Mouse (Mus musculus) telencephalon, adult 2 months (tissue): ENCODE measurements around the gene Plxnb1.

Experiments
- DNase-seq: peaks from one replicate; pipeline ENCODE4 v3.0.0-alpha.2; 2011; ENCODE audit warnings: low read depth, low spot score

Plxnb1 gene

DNA sequence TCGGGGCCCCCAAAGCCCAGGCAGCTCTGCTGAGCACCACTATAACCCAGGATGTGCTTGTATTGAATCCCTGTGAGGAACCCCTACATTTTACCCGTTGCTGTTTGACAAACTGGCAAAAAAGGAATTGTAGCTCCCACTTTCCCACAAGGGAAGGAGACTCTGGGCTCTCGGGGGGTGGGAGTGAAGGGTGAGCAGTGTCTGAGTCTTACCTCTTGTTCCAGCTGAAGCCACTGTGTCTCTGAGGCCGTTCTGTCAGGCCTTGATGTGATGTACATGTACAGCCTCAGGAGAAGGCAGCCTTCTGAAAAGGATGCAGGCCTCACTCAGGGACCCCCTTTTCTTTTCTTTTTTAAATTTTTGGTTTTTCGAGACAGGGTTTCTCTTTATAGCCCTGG, 34.3 kb upstream of the Plxnb1 start:
- no peak for DNase-seq

- DNase-seq = no peak
Measured at GRCm38 (mm10) chr9:109068095-109068735, 27.0 kb upstream of the Plxnb1 start.

DNA sequence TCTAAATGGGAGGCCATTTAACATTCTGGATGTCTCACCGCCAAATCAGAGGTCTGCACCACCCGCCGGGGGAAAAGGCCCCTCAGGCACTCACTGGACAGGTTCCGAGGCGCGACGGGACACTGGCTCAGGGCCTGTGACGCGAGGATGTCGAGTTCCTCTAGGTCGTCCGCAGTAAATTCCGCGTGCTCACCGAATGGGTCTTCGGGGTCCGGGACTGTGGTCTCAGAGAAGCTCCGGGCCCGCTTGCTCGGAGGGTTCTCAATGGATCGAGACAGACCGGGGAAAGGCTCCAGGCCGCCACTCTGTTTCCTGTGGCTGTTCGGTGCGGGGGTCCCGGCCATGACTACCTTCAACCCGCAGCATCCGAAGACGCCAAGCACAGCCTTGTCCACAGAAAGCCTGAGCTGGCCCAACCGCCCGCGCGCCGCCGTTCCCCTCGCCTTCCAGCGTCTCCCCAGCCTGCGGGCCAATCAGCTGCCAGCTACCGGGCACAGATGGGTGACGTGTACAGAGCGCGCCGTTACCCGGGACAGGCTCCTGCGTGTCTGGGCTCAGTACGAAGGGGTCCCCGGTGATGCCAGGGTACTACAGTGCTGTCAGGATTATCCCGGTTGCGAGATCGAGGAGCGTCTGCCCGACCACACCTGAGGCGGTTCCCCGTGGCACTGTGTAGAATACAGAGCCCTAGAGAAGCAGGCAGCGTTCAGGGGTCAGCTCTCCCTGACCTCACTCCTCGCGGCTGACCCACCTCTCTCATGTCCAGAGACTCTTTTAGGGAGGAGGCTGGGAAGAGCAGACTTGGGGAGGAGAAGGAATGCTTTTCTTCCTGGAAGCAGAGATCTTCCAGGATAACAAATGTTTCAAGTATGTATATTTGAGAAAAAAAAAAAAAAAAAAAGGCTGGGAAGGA, 21.3 kb upstream of the Plxnb1 start, which contains the start of gene Atrip:
TSS of gene Atrip (minus strand) at position 464 of the 913 bp plus-strand sequence.
- DNase-seq = peak; percentile 87

GRCm38 (mm10) chr9:109080516-109080915, 14.7 kb upstream of the Plxnb1 start:
- DNase-seq = no peak

DNA sequence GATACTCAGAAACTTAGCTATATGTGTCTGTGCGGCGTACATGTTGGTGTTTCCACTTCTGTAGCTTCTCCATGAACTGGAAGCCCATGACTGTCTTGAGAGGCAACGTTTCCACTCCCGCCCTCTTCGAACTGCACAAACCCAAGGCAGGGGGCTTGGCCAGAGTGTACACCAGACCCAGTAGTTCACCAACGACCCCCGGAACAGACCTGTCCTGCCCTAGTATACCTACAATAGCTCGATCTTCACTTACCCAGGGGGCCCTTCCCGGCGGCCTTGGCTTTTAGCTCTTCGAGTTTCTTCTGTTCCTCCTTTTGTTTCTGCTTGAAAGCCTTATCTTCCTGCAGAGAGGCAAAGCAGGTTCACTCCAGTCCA, 13.5 kb upstream of the Plxnb1 start:
- no peak for DNase-seq

GRCm38 (mm10) chr9:109082124-109082800, 12.9 kb upstream of the Plxnb1 start, which contains the start of the genes Ccdc51 and Tma7:
TSS of gene Ccdc51 (plus strand) at chr9:109082493.
TSS of gene Tma7 (minus strand) at chr9:109082587.
- DNase-seq = peak; percentile 89

DNA sequence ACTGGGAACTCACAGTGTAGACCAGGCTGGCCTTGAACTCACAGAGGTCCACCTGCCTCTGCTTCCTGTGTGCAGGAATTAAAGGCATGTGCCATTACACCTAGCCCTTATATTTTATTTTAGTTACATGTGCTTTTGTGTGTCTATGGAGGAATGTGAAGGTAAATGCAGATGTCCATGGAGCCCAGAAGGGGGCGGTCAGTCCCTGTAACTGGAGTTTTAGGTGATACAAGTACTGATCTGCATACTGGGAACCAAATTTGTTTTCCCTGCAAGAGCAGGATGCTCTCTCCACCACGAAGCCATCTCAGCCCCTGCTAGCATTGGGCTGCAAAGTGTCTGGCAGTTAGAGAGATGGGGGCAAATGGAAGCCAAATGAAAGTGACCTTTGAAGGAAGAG, 10.3 kb upstream of the Plxnb1 start:
- DNase-seq = no peak

- no peak for DNase-seq
Measured at GRCm38 (mm10) chr9:109087987-109088386, 7.2 kb upstream of the Plxnb1 start.

GRCm38 (mm10) chr9:109090446-109090845, 4.7 kb upstream of the Plxnb1 start:
- peak; percentile 11 for DNase-seq

DNA sequence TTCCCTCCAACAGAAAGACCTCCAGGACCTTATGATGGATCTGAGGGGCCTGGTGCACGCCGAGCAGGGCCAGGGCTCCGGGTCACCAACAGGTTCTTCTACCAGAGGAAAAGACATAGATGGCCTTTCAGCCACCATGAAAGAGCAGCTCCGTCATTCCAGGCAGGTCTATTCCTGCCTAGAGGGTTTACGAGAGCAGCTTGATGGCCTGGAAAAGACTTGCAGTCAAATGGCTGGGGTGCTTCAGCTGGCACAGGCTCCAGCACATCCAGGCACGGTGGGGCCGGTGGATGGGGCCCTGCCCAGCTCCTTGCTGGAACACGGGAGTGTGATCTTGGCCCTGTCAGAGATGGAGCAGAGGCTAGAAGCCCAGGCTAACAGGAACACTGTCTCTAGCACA, 3.4 kb upstream of the Plxnb1 start:
- no peak for DNase-seq

GRCm38 (mm10) chr9:109092799-109093198, 2.4 kb upstream of the Plxnb1 start:
- DNase-seq = no peak

DNA sequence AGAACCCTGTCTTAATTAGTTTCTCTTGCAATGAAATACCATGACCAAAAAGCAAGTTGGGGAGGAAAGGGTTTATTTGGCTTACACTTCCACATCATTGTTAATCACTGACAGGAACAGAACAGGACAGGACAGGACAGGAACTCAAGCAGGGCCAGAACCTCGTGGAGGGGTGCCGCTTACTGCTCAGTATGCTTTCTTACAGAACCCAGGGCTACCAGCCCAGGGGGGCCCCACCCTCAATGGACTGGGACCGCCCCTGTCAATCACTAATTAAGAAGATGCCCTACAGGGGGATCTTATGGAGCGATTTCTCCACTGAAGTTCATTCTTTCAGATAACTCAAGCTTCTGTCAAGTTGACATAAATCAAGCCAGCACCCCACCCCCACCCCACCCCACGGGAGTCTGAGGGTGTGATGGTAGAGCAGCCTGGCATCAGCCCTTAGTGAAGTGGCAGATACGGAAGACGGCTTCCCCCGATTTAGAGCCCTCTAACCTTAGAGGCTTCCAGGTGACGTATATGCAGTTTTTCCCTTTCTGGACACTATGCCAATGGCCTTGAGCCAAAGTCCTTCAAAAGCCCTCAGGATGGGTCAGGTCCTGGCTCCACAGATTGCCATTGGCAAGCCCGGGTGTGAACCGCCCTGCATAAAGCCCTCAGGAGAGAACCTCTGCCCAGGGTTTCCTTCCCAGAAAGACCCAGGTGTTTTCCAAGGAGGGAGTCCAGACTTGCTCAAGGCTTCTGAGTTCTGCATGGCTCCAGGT, 1.2 kb upstream of the Plxnb1 start:
- DNase-seq = no peak

- no peak for DNase-seq
Measured at GRCm38 (mm10) chr9:109094553-109095136, 544 bp upstream of the Plxnb1 start.

DNA sequence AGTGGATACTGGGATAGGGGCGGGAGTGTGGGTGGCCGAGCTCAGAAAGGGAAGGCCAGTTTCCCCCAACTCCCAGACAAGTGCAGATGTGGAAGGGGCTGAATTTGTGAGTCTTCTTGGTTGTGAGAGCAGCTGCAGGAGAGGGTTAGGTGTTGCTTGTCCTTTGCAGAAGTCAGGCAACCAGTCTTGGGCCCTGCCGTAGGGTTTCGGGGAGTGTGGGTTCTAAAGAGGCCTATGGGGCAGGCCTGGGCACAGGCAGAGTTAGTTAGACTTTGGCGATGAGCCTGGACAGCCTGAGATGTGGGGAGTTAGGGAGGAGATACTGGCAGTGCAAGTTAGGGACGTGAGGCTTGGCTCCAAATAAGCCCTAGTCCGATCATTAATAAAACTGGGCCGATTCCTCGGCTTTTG, 1.1 kb downstream of the Plxnb1 start:
- DNase-seq = no peak

DNA sequence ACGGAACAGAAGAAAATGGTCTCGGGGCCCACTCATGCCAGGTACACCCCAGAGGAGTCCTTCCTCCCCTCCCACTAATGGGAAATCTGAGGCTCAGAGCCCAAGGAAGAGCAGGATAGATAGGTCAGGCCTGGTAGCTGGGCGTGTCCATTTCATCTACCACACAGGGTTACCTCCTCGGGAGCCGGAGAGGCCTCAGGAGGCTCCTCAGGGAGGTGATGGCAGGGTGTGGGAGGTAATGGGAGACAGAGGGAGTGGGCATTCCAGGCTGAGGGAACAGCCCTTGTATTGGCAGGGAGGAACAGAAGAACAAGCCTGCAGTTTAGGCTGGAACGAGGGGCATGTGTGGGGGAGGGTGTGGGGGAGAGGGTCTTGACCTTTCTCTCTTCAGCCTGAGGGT, 1.7 kb downstream of the Plxnb1 start:
- no peak for DNase-seq

- no peak for DNase-seq
Measured at GRCm38 (mm10) chr9:109097291-109097690, 2.1 kb downstream of the Plxnb1 start.

DNA sequence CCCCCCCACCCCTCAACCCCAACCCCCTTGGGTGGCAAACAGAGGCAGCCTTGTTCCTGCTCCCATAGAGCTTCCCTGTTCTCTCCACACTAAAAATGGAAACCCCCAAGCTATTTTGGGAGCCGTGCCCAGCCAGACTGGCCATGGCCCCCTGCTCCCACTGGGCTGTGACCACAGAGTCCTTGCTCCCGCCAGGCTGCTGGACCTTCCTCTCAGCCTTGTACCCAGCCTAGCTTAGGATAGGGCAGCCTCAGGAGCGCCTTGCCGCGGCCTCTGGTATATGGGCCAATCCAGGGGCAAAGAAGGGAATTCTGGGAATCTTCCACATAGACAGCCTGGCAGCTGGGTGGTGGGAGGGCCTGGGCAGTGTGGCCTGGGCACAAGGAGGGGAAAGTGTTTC, 2.6 kb downstream of the Plxnb1 start:
- peak; percentile 56 for DNase-seq

- no peak for DNase-seq
Measured at GRCm38 (mm10) chr9:109098366-109098765, 3.2 kb downstream of the Plxnb1 start.

- DNase-seq = no peak
Measured at GRCm38 (mm10) chr9:109098969-109099368, 3.8 kb downstream of the Plxnb1 start.

DNA sequence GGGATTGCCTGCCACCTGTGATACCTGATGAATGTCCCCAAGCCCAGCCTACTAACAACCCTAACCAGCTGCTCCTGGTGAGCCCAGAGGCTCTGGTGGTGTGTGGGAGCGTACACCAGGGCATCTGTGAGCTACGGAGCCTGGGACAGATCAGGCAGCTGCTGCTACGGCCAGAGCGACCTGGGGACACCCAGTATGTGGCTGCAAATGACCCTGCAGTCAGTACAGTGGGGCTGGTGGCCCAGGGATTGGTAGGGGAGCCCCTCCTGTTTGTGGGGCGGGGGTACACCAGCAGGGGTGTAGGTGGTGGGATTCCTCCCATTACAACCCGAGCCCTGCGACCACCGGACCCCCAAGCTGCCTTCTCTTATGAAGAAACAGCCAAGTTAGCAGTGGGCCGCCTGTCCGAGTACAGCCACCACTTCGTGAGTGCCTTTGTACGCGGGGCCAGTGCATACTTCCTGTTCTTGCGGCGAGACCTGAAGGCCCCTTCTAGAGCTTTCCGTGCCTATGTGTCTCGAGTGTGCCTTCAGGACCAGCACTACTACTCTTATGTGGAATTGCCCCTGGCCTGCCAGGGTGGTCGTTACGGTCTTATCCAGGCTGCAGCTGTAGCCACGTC, 5.2 kb downstream of the Plxnb1 start:
- no peak for DNase-seq
